Mouse (Mus musculus): ENCODE results near the gene Acsf2. TPM values are rescaled to one million over a fixed set of nuclear protein-coding genes. Genes with fewer than 3 reads are reported as not detected.
"Not testable (repeated sequence)": the region's sequence is repeated elsewhere in the genome, so short reads cannot be mapped to it uniquely, and the experiment has no call there.

Acsf2 gene
- polyA plus RNA-seq (2015; fragmentation: Nextera tagmentation; extraction: Ambion mirVana), result 3.0 and 4.2 TPM in 2 replicates

GRCm38 (mm10) chr11:94601321-94602281, at the start of gene Acsf2:
Acsf2 (minus strand) TSS chr11:94601871.
- peak within 1 kb of the TSS; percentile 74 for H3K4me2 ChIP-seq (replicated peaks)
- 1% methylated on average over 52 of the region's 52 CpGs for WGBS
- peak within 1 kb of the TSS; percentile 50 for H3K4me3 ChIP-seq (replicated peaks)
- H3K36me3 ChIP-seq, result no peaks in the 10 kb centered on the region
- peak within 1 kb of the TSS; percentile 52 for H3K9ac ChIP-seq
- H3K4me1 ChIP-seq (replicated peaks), result peaks cover 13% of the 10 kb centered on the region
- peak; percentile 88 for ATAC-seq
- no peaks in the 10 kb centered on the region for H3K27me3 ChIP-seq (replicated peaks)
- H3K27ac ChIP-seq, result peak within 1 kb of the TSS; percentile 15; the same call in 1 of the 2 replicates
- H3K9me3 ChIP-seq, result no peaks in the 10 kb centered on the region

GRCm38 (mm10) chr11:94651241-94651640, 49.6 kb upstream of the Acsf2 start:
- not testable (repeated sequence) for H3K9me3 ChIP-seq; H3K9ac ChIP-seq; H3K27ac ChIP-seq; ATAC-seq; H3K4me2 ChIP-seq (replicated peaks); H3K4me1 ChIP-seq (replicated peaks); H3K27me3 ChIP-seq (replicated peaks); H3K4me3 ChIP-seq (replicated peaks)
- WGBS, result 94% methylated on average over 7 of the region's 7 CpGs
- H3K36me3 ChIP-seq, result peaks cover 20% of the 10 kb centered on the region; the same call in 1 of the 2 replicates

DNA sequence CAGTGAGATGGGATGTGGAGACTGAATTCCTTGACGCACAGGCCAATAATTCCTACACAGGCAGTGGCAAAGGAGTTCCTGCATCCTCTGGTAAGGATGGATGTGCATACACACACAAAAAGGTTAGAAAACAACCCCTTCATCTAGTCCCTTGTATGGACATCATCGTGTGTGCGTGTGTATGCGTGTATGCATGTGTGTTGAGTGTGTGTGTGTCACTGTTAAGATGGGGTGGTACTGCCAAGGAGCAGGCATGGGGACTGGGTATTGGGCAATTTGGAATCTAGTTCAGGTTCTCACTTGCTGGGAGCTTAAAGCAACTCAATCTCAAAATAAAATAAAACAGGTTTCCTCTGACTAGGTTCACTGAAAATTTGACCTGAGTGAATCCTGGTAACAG, 44.8 kb upstream of the Acsf2 start:
- no peaks in the 10 kb centered on the region for H3K4me1 ChIP-seq (replicated peaks)
- H3K4me3 ChIP-seq (replicated peaks), result no peak overlapping the region
- peaks cover 55% of the 10 kb centered on the region for H3K36me3 ChIP-seq
- no peak overlapping the region for H3K27ac ChIP-seq
- ATAC-seq, result no peak
- WGBS, result 95% methylated on average over 4 of the region's 4 CpGs
- H3K27me3 ChIP-seq (replicated peaks), result no peaks in the 10 kb centered on the region
- H3K9me3 ChIP-seq, result no peaks in the 10 kb centered on the region
- H3K4me2 ChIP-seq (replicated peaks), result no peak overlapping the region
- no peak overlapping the region for H3K9ac ChIP-seq

DNA sequence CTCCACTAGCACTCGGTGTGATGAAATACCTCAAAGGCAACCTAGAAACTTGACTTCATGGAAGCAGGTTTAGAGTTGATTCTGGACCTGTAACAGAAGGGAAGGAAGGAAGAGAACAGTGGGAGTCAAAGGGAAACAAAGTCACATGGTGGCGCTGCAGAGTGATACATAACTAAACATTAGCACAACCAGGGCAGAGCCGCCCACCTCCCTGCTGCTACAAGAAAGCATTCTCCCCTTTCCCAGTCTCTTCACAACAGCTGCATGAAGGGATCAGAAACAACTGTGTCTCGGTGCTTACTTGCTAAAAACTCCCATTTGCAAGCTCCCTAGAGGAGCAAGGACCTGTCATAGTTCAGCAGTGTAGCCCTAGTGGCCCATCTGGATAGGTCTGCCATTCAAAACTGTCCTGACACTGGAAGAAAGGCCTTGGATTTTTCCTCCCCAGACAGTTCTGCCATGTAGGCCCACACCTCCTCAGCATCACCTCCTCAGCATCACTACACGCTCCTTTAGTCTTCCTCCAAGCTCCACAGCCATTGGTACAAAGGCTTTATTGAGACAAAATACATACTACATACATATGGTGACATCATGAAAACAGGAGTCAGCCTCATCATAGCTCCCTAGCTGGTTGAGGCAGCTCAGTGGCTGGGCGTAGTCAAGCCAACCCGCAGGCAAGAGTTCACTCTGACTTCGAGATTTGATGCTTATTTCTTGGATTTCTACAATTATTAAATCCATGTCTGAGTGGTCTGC, 43.0 kb upstream of the Acsf2 start:
- Histone ChIP-seq H3K9me3 (no peaks in the 10 kb centered on the region), H3K27ac (no peak overlapping the region), H3K9ac (no peak overlapping the region), H3K36me3 (peaks cover 63% of the 10 kb centered on the region), H3K27me3 (replicated peaks) (no peaks in the 10 kb centered on the region), H3K4me2 (replicated peaks) (no peak overlapping the region), H3K4me3 (replicated peaks) (no peak overlapping the region), H3K4me1 (replicated peaks) (no peaks in the 10 kb centered on the region)
- ATAC-seq, result no peak
- WGBS, result 89% methylated on average over 8 of the region's 8 CpGs

GRCm38 (mm10) chr11:94634431-94634830, 32.8 kb upstream of the Acsf2 start:
- H3K36me3 ChIP-seq, result peaks cover 57% of the 10 kb centered on the region
- no peak overlapping the region for H3K27ac ChIP-seq
- no peak overlapping the region for H3K4me3 ChIP-seq (replicated peaks)
- no peak overlapping the region for H3K9ac ChIP-seq
- peaks cover 10% of the 10 kb centered on the region; the same call in 1 of the 2 replicates for H3K4me1 ChIP-seq (replicated peaks)
- 86% methylated on average over 5 of the region's 5 CpGs for WGBS
- H3K27me3 ChIP-seq (replicated peaks), result no peaks in the 10 kb centered on the region
- no peak for ATAC-seq
- H3K4me2 ChIP-seq (replicated peaks), result no peak overlapping the region
- H3K9me3 ChIP-seq, result no peaks in the 10 kb centered on the region

DNA sequence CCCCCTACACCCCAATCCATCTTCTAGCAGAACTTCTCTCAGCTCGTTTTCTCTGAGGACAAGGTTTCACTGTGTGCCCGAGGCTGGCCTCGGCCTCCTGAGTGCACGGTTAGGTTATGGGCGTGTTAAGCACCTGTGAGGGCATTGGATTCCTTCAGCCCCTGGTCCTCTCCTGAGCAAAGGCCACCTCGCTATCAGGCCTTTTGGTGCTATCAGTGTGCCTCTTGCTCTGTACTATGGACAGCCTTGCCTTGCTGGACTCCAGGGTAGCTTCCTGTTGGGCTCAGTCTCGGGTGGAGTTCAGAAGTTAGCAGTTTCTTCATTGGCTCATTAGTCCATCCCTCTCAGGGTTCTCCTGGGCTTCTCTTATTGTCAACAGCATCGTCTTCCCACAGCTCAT, 31.3 kb upstream of the Acsf2 start:
- H3K27ac ChIP-seq, result 0 out of 2 replicates have a peak overlapping the region, but pooled peaks have one; percentile 36
- H3K9me3 ChIP-seq, result no peaks in the 10 kb centered on the region
- 74% methylated on average over 8 of the region's 8 CpGs for WGBS
- peak; percentile 78 for ATAC-seq
- peaks cover 43% of the 10 kb centered on the region for H3K36me3 ChIP-seq
- peaks cover 10% of the 10 kb centered on the region; the same call in 1 of the 2 replicates for H3K4me1 ChIP-seq (replicated peaks)
- no peak overlapping the region for H3K9ac ChIP-seq
- no peaks in the 10 kb centered on the region for H3K27me3 ChIP-seq (replicated peaks)
- H3K4me3 ChIP-seq (replicated peaks), result no peak overlapping the region
- no peak overlapping the region for H3K4me2 ChIP-seq (replicated peaks)

DNA sequence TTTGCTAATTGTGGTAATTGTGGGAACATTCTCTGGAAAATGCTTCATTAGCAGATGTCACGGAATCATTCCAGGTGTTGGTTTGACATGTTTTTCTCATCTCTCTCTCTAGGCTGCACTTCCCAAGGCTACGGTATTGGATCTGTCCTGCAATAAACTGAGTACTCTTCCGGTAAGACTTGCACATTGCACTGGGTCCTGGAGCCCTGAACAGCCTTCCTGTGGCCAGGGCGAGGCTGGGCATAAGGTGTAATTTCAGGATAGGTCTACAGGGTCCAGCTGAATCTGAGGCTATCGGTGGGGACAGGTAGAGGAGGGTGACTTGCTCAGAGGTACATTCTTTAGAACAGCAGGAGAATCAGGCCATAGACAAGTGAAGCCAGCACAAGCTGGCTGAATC, 30.3 kb upstream of the Acsf2 start:
- no peak for ATAC-seq
- Histone ChIP-seq H3K4me3 (replicated peaks) (no peak overlapping the region), H3K9me3 (no peaks in the 10 kb centered on the region), H3K4me1 (replicated peaks) (peaks cover 10% of the 10 kb centered on the region; the same call in 1 of the 2 replicates), H3K36me3 (peaks cover 35% of the 10 kb centered on the region), H3K27ac (no peak overlapping the region), H3K4me2 (replicated peaks) (no peak overlapping the region), H3K27me3 (replicated peaks) (no peaks in the 10 kb centered on the region), H3K9ac (no peak overlapping the region)
- 84% methylated on average over 5 of the region's 5 CpGs for WGBS

GRCm38 (mm10) chr11:94630199-94631011, 28.7 kb upstream of the Acsf2 start:
- Histone ChIP-seq H3K9ac (peak overlapping the region; percentile 86), H3K27me3 (replicated peaks) (no peaks in the 10 kb centered on the region), H3K4me1 (replicated peaks) (peaks cover 10% of the 10 kb centered on the region; the same call in 1 of the 2 replicates), H3K9me3 (no peaks in the 10 kb centered on the region), H3K4me2 (replicated peaks) (peak overlapping the region; percentile 81), H3K36me3 (peaks cover 26% of the 10 kb centered on the region), H3K4me3 (replicated peaks) (peak overlapping the region; percentile 98), H3K27ac (peak overlapping the region; percentile 82)
- peak; percentile 54 for ATAC-seq
- WGBS, result 11% methylated on average over 26 of the region's 26 CpGs

GRCm38 (mm10) chr11:94629884-94630198, 28.2 kb upstream of the Acsf2 start:
- H3K9ac ChIP-seq, result peak overlapping the region; percentile 86
- peak overlapping the region; percentile 82 for H3K27ac ChIP-seq
- peak; percentile 57 for ATAC-seq
- peak overlapping the region; percentile 81 for H3K4me2 ChIP-seq (replicated peaks)
- no peaks in the 10 kb centered on the region for H3K27me3 ChIP-seq (replicated peaks)
- no peaks in the 10 kb centered on the region for H3K9me3 ChIP-seq
- H3K36me3 ChIP-seq, result peaks cover 20% of the 10 kb centered on the region
- peak overlapping the region; percentile 98 for H3K4me3 ChIP-seq (replicated peaks)
- WGBS, result 0% methylated on average over 28 of the region's 28 CpGs
- H3K4me1 ChIP-seq (replicated peaks), result peaks cover 10% of the 10 kb centered on the region; the same call in 1 of the 2 replicates

DNA sequence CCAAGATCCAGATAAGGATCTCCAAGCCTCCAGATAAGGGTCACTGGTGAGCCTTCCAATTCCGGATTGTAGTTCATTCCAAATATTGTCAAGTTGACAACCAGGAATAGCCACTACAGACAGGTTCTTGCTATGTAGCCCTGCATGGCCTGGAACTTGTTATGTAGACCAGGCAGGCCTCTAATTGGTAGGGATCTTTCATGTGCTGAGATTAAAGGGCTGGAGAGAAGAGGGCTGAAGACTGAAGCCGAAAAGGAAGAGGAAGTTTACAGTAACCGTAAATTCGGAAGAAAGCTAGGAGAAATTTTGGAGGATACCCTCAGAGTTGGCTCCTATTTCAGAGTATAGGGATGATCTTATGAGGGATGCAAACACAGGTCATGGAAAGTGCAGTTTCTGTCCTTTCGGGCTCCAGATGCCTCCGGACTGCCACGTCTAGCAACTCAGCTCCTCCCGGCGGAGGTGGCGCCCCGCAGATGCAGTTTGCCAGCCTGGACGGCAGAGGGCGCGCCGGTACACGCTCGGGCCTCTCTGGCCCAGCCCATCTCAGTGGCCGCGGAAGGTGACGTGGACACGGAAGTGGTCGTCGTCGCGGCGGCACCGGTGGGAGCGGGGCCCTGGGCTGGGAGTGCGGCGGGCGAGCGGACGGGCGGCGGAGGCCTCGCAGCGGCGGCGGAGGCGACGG, 27.7 kb upstream of the Acsf2 start, which contains the start of gene Lrrc59:
Lrrc59 (plus strand) TSS at position 569 of the 685 bp plus-strand sequence.
- Histone ChIP-seq H3K9me3 (no peaks in the 10 kb centered on the region), H3K27ac (peak within 1 kb of the TSS; percentile 82), H3K4me1 (replicated peaks) (peaks cover 10% of the 10 kb centered on the region; the same call in 1 of the 2 replicates), H3K4me2 (replicated peaks) (peak within 1 kb of the TSS; percentile 81), H3K36me3 (peaks cover 15% of the 10 kb centered on the region), H3K4me3 (replicated peaks) (peak within 1 kb of the TSS; percentile 98), H3K9ac (peak within 1 kb of the TSS; percentile 86), H3K27me3 (replicated peaks) (no peaks in the 10 kb centered on the region)
- ATAC-seq, result peak; percentile 91
- WGBS, result 4% methylated on average over 41 of the region's 41 CpGs

DNA sequence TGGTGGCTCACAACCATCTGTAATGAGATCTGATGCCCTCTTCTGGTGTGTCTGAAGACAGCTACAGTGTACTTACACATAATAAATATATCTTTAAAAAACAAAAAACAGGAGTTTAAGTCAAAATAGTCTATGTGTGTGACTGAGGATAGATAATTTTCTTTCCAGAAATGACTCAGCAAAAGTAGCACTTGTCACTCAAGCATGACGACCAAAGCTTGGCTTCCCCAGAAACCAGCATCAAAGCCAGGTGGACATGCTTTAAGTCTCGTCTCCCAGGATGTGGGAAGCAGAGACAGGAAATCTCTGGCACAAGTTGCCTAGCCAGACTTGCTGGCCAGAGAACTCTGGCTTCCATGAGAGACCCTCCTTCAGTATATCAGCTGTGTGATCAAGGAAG, 20.5 kb upstream of the Acsf2 start:
- WGBS, result 75% methylated on average over 2 of the region's 2 CpGs
- no peak for ATAC-seq
- Histone ChIP-seq H3K4me2 (replicated peaks) (no peak overlapping the region), H3K4me1 (replicated peaks) (no peaks in the 10 kb centered on the region), H3K4me3 (replicated peaks) (no peak overlapping the region), H3K27me3 (replicated peaks) (no peaks in the 10 kb centered on the region), H3K27ac (no peak overlapping the region), H3K36me3 (no peaks in the 10 kb centered on the region), H3K9me3 (no peaks in the 10 kb centered on the region), H3K9ac (no peak overlapping the region)

All from intestine, embryonic 15.5 days (tissue).